Mouse (Mus musculus) forebrain, embryonic 11.5 days (tissue): Measurements from ENCODE around the gene Coch. TPM values are rescaled to one million over a fixed set of nuclear protein-coding genes. Genes with fewer than 3 reads are reported as not detected.
A peak's percentile ranks its signal among the peaks of the same experiment; 100 is the strongest.
"Not testable (repeated sequence)": the region's sequence is repeated elsewhere in the genome, so short reads cannot be mapped to it uniquely, and the experiment has no call there.

Source experiments
- ATAC-seq: fragments of 200-750 bp; cut with Nextera tagmentation; replicated peaks from 2 replicates; pipeline ENCODE4 v1.8.0; 2017; ENCODE audit warnings: moderate TSS enrichment; ENCODE audit not compliant: low FRiP score
- DNase-seq: peaks from one replicate; pipeline ENCODE4 v3.0.0-alpha.2; 2017; ENCODE audit warnings: low spot score
- H3K27ac ChIP-seq: fragments of 300-500 bp; sonication (generic); 2 replicates; pipeline ENCODE4 v1.5.1; 2014; ENCODE audit warnings: low read depth, low read length
- H3K27me3 ChIP-seq: fragments of 300-500 bp; sonication (generic); 2 replicates; pipeline ENCODE4 v1.6.1; 2014; ENCODE audit warnings: mild to moderate bottlenecking, low read length, mixed read lengths; ENCODE audit not compliant: control insufficient read depth, insufficient read depth
- H3K36me3 ChIP-seq: fragments of 300-500 bp; sonication (generic); 2 replicates; pipeline ENCODE4 v1.6.1; 2014; ENCODE audit warnings: mild to moderate bottlenecking, low read length, moderate library complexity, mixed read lengths; ENCODE audit not compliant: control insufficient read depth, insufficient read depth
- H3K4me1 ChIP-seq: fragments of 300-500 bp; sonication (generic); replicated peaks from 2 replicates; pipeline ENCODE4 v1.6.1; 2014; ENCODE audit warnings: low read length, mixed read lengths; ENCODE audit not compliant: control insufficient read depth, insufficient read depth
- H3K4me2 ChIP-seq: fragments of 300-500 bp; sonication (generic); 2 replicates; pipeline ENCODE4 v1.6.1; 2014; ENCODE audit warnings: low read depth, mild to moderate bottlenecking, low read length, moderate library complexity, mixed read lengths; ENCODE audit not compliant: severe bottlenecking
- H3K4me3 ChIP-seq: fragments of 300-500 bp; sonication (generic); 2 replicates; pipeline ENCODE4 v1.5.1; 2014; ENCODE audit warnings: low read depth, low read length
- H3K9ac ChIP-seq: fragments of 300-500 bp; sonication (generic); 2 replicates; pipeline ENCODE4 v1.6.1; 2014; ENCODE audit warnings: low read length
- H3K9me3 ChIP-seq: fragments of 300-500 bp; sonication (generic); 2 replicates; pipeline ENCODE4 v1.6.1; 2016; ENCODE audit warnings: low read length, mixed read lengths; ENCODE audit not compliant: control insufficient read depth
- WGBS: fragments of 180-500 bp; shearing (Covaris S2); extraction: QIAGEN DNeasy Blood & Tissue Kit; methylation state at CpG from one replicate; pipeline ENCODE4 v1.1.7; 2014; 5-methylcytosine and 5-hydroxymethylcytosine counted together
- polyA plus RNA-seq: library from polyadenylated mRNA; unstranded; fragments of >200 nt; fragmentation: Nextera tagmentation; extraction: Ambion mirVana; gene quantifications from 2 replicates; pipeline ENCODE4 v1.2.1, GENCODE M21; 2014

Coch gene
- polyA plus RNA-seq, 1 experiment from 2014 or later = 5.9 TPM

GRCm38 (mm10) chr12:51577816-51578215 lies 15.3 kb upstream of the Coch start:
- H3K9me3 ChIP-seq, H3K4me1 ChIP-seq: not testable (repeated sequence)
- WGBS = 80% methylated on average over 2 of the region's 2 CpGs

GRCm38 (mm10) chr12:51589263-51589662 lies 3.9 kb upstream of the Coch start:
- Histone ChIP-seq H3K4me3 (no peak overlapping the region), H3K4me2 (no peak overlapping the region), H3K9ac (no peak overlapping the region), H3K36me3 (no peaks in the 10 kb centered on the region), H3K9me3 (no peaks in the 10 kb centered on the region; the same call in 1 of the 2 replicates), H3K27ac (no peak overlapping the region), H3K27me3 (peaks cover 15% of the 10 kb centered on the region), H3K4me1 (peaks cover 11% of the 10 kb centered on the region; the same call in 1 of the 2 replicates)
- ATAC-seq (no peak), DNase-seq (no peak)
- 92% methylated on average over 5 of the region's 5 CpGs for WGBS

More at GRCm38 (mm10) chr12:51577816-51578215, 15.3 kb upstream of the Coch start:
- H3K4me2 ChIP-seq, DNase-seq, H3K27me3 ChIP-seq, H3K36me3 ChIP-seq, H3K4me3 ChIP-seq, ATAC-seq, H3K9ac ChIP-seq, H3K27ac ChIP-seq: not testable (repeated sequence)

DNA sequence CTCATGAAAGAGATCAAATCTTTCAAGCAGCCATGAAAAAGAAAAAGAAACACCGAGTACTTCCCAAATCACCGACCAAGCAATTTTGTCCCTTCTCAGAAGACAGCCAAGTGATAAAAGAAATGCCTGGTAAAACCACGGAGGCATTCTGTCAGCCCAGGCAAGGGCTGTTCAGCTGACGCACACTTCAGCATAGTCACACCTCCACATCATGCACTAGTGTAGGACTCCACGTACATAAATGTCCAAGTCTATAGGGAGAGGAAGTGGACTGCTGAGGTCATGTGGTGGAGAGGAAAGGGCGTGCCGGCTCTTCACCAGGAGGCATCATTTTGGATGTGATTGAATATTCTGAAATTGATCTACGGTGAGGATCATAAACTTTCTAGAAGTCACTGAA lies 1.2 kb upstream of the Coch start:
- ATAC-seq (no peak), DNase-seq (no peak)
- WGBS = 75% methylated on average over 8 of the region's 8 CpGs
- H3K27me3 ChIP-seq = peaks cover 25% of the 10 kb centered on the region
- no peak overlapping the region for H3K4me2 ChIP-seq
- no peaks in the 10 kb centered on the region for H3K9me3 ChIP-seq
- H3K9ac ChIP-seq = no peak overlapping the region
- H3K4me3 ChIP-seq = no peak overlapping the region
- no peaks in the 10 kb centered on the region for H3K36me3 ChIP-seq
- H3K27ac ChIP-seq = no peak overlapping the region
- peaks cover 12% of the 10 kb centered on the region; the same call in 1 of the 2 replicates for H3K4me1 ChIP-seq

DNA sequence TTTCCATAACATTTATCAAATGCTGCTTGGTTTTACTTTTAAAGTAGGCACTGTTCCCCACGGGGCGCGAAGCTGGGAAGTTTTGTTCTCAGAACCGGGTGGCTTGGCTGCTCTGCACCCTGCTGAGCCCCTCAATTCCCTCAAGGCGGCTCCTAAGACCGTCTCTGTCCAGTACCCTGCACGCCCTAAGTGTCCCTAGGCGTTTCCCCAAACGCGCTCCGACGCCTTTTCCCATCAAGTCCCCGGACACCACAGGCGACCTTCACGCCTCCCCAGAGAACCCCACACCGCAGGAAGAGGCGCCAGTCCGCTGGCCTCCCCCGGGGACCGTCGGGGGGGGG lies 283 bp upstream of the Coch start:
- DNase-seq = no peak
- H3K27me3 ChIP-seq = peaks cover 25% of the 10 kb centered on the region
- WGBS = 1% methylated on average over 21 of the region's 21 CpGs

DNA sequence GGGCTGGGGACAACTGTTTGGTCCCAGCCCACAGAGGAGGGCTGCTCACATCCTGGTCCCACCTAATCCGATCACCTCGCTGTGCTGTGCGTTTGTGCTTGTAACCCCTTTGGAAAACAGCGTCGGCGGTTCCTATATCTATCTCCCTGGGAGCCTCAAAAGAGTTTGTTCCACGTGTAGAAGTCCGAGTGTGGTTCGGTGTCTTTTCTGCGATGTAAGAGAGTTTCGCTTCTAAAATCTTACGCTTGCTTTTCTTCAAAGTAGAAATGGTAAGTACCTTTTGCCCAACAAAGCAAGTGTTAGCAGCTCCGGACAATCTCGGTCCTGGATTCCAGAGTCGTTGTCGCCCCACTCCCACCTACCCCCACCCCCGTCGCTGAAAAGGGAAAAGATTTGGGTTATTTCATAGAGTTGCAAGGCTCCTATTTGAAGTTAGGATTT lies 909 bp downstream of the Coch start:
- Histone ChIP-seq H3K4me3 (peak overlapping the region; percentile 62), H3K27me3 (peaks cover 25% of the 10 kb centered on the region), H3K36me3 (no peaks in the 10 kb centered on the region), H3K9me3 (no peaks in the 10 kb centered on the region), H3K4me1 (peaks cover 12% of the 10 kb centered on the region; the same call in 1 of the 2 replicates), H3K4me2 (peak overlapping the region; percentile 96), H3K9ac (peak overlapping the region; percentile 70), H3K27ac (no peak overlapping the region)
- WGBS = 2% methylated on average over 18 of the region's 18 CpGs
- ATAC-seq = peak; percentile 25
- DNase-seq = no peak

More for the DNA sequence above, 283 bp upstream of the Coch start:
- peak overlapping the region; percentile 96 for H3K4me2 ChIP-seq
- peaks cover 12% of the 10 kb centered on the region; the same call in 1 of the 2 replicates for H3K4me1 ChIP-seq
- ATAC-seq = peak; percentile 68
- peak overlapping the region; percentile 70 for H3K9ac ChIP-seq
- no peak overlapping the region for H3K27ac ChIP-seq
- no peaks in the 10 kb centered on the region for H3K9me3 ChIP-seq
- peak overlapping the region; percentile 62 for H3K4me3 ChIP-seq
- no peaks in the 10 kb centered on the region for H3K36me3 ChIP-seq

DNA sequence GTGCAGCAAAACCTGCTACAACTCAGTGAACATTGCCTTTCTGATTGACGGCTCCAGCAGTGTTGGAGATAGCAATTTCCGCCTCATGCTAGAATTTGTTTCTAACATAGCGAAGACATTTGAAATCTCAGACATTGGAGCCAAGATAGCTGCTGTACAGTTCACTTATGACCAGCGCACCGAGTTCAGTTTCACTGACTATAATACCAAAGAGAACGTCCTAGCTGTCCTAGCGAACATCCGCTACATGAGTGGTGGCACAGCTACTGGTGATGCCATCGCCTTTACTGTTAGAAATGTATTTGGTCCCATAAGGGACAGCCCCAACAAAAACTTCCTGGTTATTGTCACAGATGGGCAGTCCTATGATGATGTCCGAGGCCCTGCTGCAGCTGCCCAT lies 10.2 kb downstream of the Coch start:
- Histone ChIP-seq H3K4me2 (no peak overlapping the region), H3K27me3 (no peaks in the 10 kb centered on the region), H3K27ac (no peak overlapping the region), H3K4me3 (no peak overlapping the region), H3K9ac (no peak overlapping the region), H3K4me1 (no peaks in the 10 kb centered on the region), H3K9me3 (no peaks in the 10 kb centered on the region), H3K36me3 (no peaks in the 10 kb centered on the region; the same call in 1 of the 2 replicates)
- 95% methylated on average over 10 of the region's 10 CpGs for WGBS
- DNase-seq (no peak), ATAC-seq (no peak)

DNA sequence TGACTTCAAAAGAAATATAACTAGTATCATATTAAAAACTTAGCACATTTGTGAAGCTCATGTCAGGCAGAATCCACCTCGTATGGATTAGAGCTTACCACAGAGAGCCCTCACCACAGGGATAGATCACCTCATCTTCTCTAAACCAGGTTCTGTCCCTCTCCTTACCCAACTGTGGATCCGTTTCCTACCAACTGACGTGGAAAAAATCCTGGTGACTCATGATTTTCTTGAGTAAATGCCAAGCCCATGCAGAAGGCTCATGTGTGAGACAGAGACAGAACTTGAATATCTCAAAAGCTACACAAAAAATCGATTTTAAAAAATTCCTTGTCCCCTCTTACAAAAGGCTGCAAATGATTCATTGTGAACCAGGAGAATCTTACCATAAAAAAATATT lies 13.0 kb downstream of the Coch start:
- WGBS = 81% methylated on average over 4 of the region's 4 CpGs
- no peak overlapping the region for H3K4me2 ChIP-seq
- no peaks in the 10 kb centered on the region for H3K4me1 ChIP-seq
- H3K36me3 ChIP-seq = no peaks in the 10 kb centered on the region; the same call in 1 of the 2 replicates
- H3K9ac ChIP-seq = no peak overlapping the region
- H3K4me3 ChIP-seq = no peak overlapping the region
- no peak overlapping the region for H3K27ac ChIP-seq
- DNase-seq (no peak), ATAC-seq (no peak)
- H3K27me3 ChIP-seq = no peaks in the 10 kb centered on the region
- no peaks in the 10 kb centered on the region for H3K9me3 ChIP-seq

GRCm38 (mm10) chr12:51612361-51612760 lies 19.2 kb downstream of the Coch start:
- no peaks in the 10 kb centered on the region; the same call in 1 of the 2 replicates for H3K9me3 ChIP-seq
- ATAC-seq (no peak), DNase-seq (no peak)
- no peaks in the 10 kb centered on the region for H3K27me3 ChIP-seq
- H3K9ac ChIP-seq = no peak overlapping the region
- H3K27ac ChIP-seq = no peak overlapping the region
- no peak overlapping the region for H3K4me3 ChIP-seq
- H3K36me3 ChIP-seq = peaks cover 3% of the 10 kb centered on the region; the same call in 1 of the 2 replicates
- H3K4me1 ChIP-seq = no peaks in the 10 kb centered on the region
- WGBS = 85% methylated on average over 5 of the region's 5 CpGs
- no peak overlapping the region for H3K4me2 ChIP-seq

DNA sequence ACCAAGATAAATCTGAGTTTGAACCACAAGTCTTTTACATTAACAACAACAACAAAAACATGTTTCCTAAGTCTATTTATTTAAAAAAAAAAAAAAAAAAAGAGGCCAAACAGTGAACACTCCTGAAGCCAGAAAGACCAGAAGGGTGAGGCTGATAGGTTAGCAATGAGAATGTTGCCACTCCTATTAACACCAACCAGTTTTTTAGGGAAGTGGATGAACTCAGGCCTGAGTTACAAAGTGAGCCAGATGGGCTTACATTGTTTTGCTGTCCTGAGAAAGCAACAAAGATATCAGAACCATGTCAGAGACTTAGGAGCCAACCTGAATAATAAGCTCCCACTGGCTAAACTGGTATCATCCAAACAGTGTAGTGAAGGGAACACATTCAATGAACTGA lies 27.4 kb downstream of the Coch start:
- Histone ChIP-seq H3K9me3 (no peaks in the 10 kb centered on the region; the same call in 1 of the 2 replicates), H3K9ac (no peak overlapping the region), H3K36me3 (peaks cover 6% of the 10 kb centered on the region; the same call in 1 of the 2 replicates), H3K4me3 (no peak overlapping the region), H3K4me1 (no peaks in the 10 kb centered on the region), H3K27me3 (no peaks in the 10 kb centered on the region), H3K4me2 (no peak overlapping the region), H3K27ac (no peak overlapping the region)
- ATAC-seq = no peak
- no peak for DNase-seq
